Mouse (Mus musculus): ENCODE data around the gene Ppp2r3c. TPM values are rescaled to one million over a fixed set of nuclear protein-coding genes. Genes with fewer than 3 reads are reported as not detected.
A peak's percentile ranks its signal among the peaks of the same experiment; 100 is the strongest.
"Not testable (repeated sequence)": the region's sequence is repeated elsewhere in the genome, so short reads cannot be mapped to it uniquely, and the experiment has no call there.

Ppp2r3c gene
- polyA plus RNA-seq, 1 experiment from 2014 or later = 9.5 TPM

DNA sequence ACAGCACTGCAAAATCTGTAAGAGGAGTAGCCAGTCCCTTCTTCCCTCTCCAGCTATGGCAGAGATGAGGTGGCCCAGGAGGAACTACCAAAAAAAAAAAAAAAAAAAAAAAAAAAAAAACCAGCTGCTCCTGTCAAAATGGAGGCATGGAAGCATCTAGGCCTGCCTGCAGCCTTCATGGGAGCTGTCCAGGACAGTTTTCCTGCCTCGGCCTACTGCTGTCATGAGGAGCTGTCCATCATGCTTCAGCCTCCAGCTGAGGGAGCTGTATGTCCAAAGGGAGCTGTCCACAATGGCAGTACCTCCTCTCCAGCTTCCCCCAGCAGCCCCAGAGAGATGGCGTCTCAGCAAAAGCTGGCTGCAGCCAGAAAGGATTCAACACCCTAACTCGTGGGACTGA, 30.6 kb downstream of the Ppp2r3c start:
- Histone ChIP-seq H3K9ac (no peak overlapping the region), H3K4me3 (no peak overlapping the region), H3K27ac (no peak overlapping the region), H3K9me3 (replicated peaks) (no peaks in the 10 kb centered on the region), H3K36me3 (no peaks in the 10 kb centered on the region), H3K4me1 (replicated peaks) (no peaks in the 10 kb centered on the region), H3K27me3 (no peaks in the 10 kb centered on the region), H3K4me2 (no peak overlapping the region)
- 71% methylated on average over 3 of the region's 3 CpGs for WGBS
- ATAC-seq (replicated peaks; ENCODE audit: insufficient number of reproducible peaks, insufficient read depth, low FRiP score, low read depth) = no peak

DNA sequence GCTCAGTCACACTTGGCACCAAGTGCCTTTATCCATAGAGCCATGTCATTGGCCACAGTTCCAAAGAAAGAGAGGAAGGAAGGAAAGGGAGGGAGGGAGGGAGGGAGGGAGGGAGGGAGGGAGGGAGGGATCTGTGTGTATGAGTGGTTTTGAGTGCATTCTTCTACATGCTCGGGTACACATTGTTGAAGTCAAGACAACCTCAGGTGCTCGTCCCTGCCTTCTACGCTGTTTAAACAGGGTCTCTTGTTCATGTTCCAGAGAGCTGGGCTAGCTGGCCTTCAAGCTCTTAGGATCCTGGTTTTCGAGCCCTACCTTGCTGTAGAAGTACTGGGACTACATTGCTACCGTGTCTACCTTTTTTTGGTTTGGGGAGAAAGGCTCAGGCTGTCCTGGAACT, 39.4 kb downstream of the Ppp2r3c start:
- not testable (repeated sequence) for H3K27ac ChIP-seq; H3K4me2 ChIP-seq; ATAC-seq (replicated peaks; ENCODE audit: insufficient number of reproducible peaks, insufficient read depth, low FRiP score, low read depth); H3K9me3 ChIP-seq (replicated peaks); H3K27me3 ChIP-seq; H3K9ac ChIP-seq; H3K4me3 ChIP-seq; H3K4me1 ChIP-seq (replicated peaks); H3K36me3 ChIP-seq
- WGBS = no CpG with 5 or more reads among the region's 5 CpGs

DNA sequence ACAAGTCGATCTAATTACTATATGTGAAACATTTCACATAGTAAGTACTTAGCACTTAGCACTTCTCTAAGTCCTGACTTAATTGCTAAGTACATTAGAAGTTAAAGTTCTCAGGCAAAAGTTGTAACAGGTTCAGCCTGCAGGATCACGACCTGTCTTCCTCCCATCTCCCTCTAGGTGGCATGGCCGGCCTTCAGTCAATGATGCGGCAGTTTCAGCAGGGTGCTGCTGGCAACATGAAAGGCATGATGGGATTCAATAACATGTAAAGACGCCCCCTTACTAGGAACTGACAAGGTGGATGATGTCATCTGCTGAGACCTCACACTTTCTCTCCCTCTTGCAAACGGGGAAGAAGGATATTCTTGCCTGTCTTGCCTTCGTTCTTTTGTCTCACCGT, 40.8 kb downstream of the Ppp2r3c start:
- not testable (repeated sequence) for H3K9ac ChIP-seq; ATAC-seq (replicated peaks; ENCODE audit: insufficient number of reproducible peaks, insufficient read depth, low FRiP score, low read depth); H3K27me3 ChIP-seq; H3K9me3 ChIP-seq (replicated peaks); H3K4me3 ChIP-seq; H3K27ac ChIP-seq; H3K4me1 ChIP-seq (replicated peaks); H3K4me2 ChIP-seq
- peaks cover 12% of the 10 kb centered on the region for H3K36me3 ChIP-seq
- no CpG with 5 or more reads among the region's 8 CpGs for WGBS

DNA sequence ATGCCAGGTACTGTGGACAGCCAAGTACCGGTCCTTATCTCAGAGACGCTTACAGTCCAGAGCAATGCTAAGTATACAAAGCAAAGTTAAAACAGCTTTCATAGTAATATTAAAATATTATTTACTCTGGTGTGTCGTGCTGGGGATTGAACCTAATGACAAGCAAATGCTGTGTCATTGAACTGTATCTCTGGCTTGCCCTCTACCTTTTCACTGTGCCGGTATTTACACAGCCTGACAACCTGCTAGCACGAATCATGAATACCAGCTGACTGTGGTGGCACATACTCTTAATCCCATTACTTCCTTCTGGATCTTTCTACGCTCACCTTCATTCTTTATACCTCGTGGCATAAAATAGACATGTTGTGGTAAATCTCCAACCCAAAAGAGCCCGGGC, 60.6 kb downstream of the Ppp2r3c start:
- H3K36me3 ChIP-seq; H3K4me1 ChIP-seq (replicated peaks); H3K27me3 ChIP-seq; ATAC-seq (replicated peaks; ENCODE audit: insufficient number of reproducible peaks, insufficient read depth, low FRiP score, low read depth); H3K9ac ChIP-seq; H3K9me3 ChIP-seq (replicated peaks); H3K27ac ChIP-seq; H3K4me2 ChIP-seq; H3K4me3 ChIP-seq: not testable (repeated sequence)
- no CpG with 5 or more reads among the region's 8 CpGs for WGBS

DNA sequence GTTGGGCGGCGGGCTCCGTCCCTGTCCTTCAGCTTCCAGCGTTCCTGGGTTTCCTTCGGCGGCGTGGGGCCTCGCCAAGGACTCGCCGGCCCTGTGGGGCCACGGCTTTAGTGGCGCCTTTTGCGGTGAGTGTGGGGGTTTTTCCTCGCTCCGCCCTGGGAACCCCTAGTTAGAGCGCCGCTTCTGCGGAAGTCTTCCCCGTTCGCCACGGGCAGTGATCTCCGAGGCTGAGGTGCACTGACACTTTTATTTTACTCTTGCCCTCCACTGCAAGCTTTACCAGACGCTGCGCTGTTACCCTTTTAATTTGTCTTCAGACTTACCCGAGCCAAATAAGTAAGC, 72.3 kb downstream of the Ppp2r3c start:
- H3K4me1 ChIP-seq (replicated peaks); H3K27me3 ChIP-seq; H3K36me3 ChIP-seq; H3K27ac ChIP-seq; H3K9me3 ChIP-seq (replicated peaks); H3K4me2 ChIP-seq; H3K9ac ChIP-seq: not testable (repeated sequence)
- H3K4me3 ChIP-seq = peak overlapping the region; percentile 46
- 0% methylated on average over 15 of the region's 25 CpGs for WGBS
- ATAC-seq (replicated peaks; ENCODE audit: insufficient number of reproducible peaks, insufficient read depth, low FRiP score, low read depth) = peak; percentile 28

DNA sequence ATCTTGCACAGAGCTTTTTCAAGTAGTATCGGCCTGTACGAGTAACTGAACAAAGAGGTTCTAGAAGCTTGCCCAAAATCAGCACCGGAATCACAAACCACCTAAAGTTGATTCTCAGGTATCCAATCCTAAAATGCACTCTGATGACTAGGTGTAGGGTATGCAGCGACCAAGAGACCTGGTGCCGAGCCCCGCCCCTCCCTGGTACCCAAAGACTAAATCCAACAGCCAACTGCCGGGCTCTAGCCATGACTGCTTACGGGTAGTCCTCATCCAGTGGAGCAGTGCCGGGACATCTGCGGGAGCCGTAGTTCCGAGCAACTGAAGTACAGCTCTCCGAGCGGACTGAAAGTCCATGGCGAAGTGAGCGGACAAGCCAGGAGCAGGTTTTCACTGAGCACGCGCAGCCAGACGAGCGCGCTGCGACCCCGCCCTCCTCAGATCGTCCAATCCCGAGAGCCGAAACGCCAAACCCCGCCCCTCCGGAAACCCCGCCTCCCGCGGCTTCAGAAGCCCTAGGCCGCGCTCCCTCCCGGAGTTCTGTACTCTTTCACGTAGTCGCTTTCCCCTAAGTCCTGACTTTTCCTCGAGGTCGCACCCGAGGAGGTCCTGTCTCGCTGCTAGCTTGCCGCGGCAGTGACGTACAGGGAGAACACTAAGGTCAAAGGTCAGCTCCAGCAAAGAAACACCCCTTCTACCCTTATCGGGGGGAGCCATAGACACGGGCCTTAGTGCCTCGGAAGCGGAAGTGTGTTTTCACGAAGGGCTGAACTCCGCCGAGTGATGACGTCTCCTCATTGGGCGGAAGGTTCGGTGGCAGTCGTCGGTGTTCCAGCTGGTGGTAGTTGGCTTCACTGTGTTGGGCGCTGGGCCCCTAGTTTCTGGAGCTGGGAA, 72.9 kb downstream of the Ppp2r3c start, which contains the start of gene Srp54c:
TSS of gene Srp54c (plus strand) at position 543 of the 894 bp plus-strand sequence.
- not testable (repeated sequence) for H3K4me2 ChIP-seq; H3K36me3 ChIP-seq; H3K4me1 ChIP-seq (replicated peaks); H3K27ac ChIP-seq; H3K9me3 ChIP-seq (replicated peaks); H3K9ac ChIP-seq; H3K27me3 ChIP-seq
- ATAC-seq (replicated peaks; ENCODE audit: insufficient number of reproducible peaks, insufficient read depth, low FRiP score, low read depth) = peak; percentile 98
- H3K4me3 ChIP-seq = peak within 1 kb of the TSS; percentile 46
- no CpG with 5 or more reads among the region's 57 CpGs for WGBS

Other genes starting within 250 kb of the Ppp2r3c start
- gene 2700097O09Rik, start 222.9 kb downstream of the Ppp2r3c start, polyA plus RNA-seq (2015; fragmentation: Nextera tagmentation; extraction: Ambion mirVana) = 21.7 and 27.2 TPM in 2 replicates
- gene Srp54a, start 222.7 kb downstream of the Ppp2r3c start, polyA plus RNA-seq (2015; fragmentation: Nextera tagmentation; extraction: Ambion mirVana) = 118 and 127 TPM in 2 replicates
- gene Fam177a, start 178.5 kb downstream of the Ppp2r3c start, polyA plus RNA-seq (2015; fragmentation: Nextera tagmentation; extraction: Ambion mirVana) = 20.0 and 22.2 TPM in 2 replicates
- gene Srp54b, start 147.9 kb downstream of the Ppp2r3c start, polyA plus RNA-seq (2015; fragmentation: Nextera tagmentation; extraction: Ambion mirVana) = 44.0 and 45.5 TPM in 2 replicates
- gene 1700047I17Rik2, start 103.4 kb downstream of the Ppp2r3c start, polyA plus RNA-seq (2015; fragmentation: Nextera tagmentation; extraction: Ambion mirVana) = not detected in 2 replicates
- 52.0 and 58.6 TPM in 2 replicates for gene Srp54c, start 72.8 kb downstream of the Ppp2r3c start, polyA plus RNA-seq (2015; fragmentation: Nextera tagmentation; extraction: Ambion mirVana)
- 8.0 and 11.3 TPM in 2 replicates for gene 1110008L16Rik, start 3.4 kb downstream of the Ppp2r3c start, polyA plus RNA-seq (2015; fragmentation: Nextera tagmentation; extraction: Ambion mirVana)
- gene Psma6, start 81.2 kb upstream of the Ppp2r3c start, polyA plus RNA-seq (2015; fragmentation: Nextera tagmentation; extraction: Ambion mirVana) = 301 and 302 TPM in 2 replicates
- 61.4 and 82.5 TPM in 2 replicates for gene Nfkbia, start 189.6 kb upstream of the Ppp2r3c start, polyA plus RNA-seq (2015; fragmentation: Nextera tagmentation; extraction: Ambion mirVana)

All from heart, embryonic 15.5 days (tissue).